In the genomic region with DNA sequence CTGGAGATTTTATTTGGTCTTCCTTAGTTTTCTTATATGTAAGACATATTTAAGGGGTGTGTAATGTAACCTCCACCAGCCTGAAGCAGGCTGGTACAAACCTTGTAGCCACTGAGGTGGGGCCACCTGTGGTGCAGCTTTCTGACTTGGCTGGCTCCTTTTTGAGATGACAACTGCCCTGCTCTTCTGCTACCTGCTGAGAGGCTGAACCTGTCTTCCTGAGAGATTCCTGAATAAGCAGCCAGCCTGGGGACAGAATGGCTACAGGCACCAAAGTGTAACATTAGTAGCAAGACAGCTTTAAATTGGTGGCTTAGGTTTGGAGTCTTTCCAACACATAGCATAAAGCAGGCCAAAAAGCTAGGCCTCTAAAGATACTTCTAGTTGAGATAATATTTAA, we compare ENCODE assay signal across 2 mouse cellular contexts. TPM values are rescaled to one million over a fixed set of nuclear protein-coding genes. Genes with fewer than 3 reads are reported as not detected.
"Had no signal": no experiment of that assay in that cellular context is flagged by ENCODE, and none has a peak within 500 bp of the region (broad histone marks: within the 10 kb centered on the region; RNA-seq: fewer than 3 reads in every experiment).

No protein-coding gene starts in this region.

RNA-seq across cellular contexts. Expression of gene Gria4, which starts 46.6 kb away (rescaled TPM):
- polyA plus RNA-seq: macrophage; thymus, adult 2 months had no signal
